Mouse (Mus musculus): Measurements from ENCODE around the gene Rps6ka5.

Gene Rps6ka5

DNA sequence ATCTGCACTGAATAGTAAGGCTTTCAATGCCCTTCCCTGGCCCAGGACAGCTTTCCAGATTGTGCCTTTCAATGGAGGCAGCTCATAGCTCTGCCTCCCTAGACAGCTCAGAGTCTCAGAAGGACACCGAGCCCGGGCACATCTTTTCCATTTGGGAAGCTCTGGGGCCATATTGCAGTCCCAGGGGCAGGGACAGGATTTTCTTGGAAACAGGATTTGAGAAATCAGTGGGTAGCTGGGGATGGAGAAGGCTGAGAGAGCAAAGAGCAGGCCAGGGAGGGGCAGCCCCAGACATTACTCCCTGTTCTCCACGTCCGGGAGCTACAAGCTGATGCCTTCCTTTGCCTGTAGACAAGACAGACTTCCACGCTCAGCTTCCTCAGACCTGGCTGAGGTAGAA is 197.1 kb downstream of the Rps6ka5 start:
- no peak for DNase-seq (ENCODE audit: low spot score in 2 of 2)

DNA sequence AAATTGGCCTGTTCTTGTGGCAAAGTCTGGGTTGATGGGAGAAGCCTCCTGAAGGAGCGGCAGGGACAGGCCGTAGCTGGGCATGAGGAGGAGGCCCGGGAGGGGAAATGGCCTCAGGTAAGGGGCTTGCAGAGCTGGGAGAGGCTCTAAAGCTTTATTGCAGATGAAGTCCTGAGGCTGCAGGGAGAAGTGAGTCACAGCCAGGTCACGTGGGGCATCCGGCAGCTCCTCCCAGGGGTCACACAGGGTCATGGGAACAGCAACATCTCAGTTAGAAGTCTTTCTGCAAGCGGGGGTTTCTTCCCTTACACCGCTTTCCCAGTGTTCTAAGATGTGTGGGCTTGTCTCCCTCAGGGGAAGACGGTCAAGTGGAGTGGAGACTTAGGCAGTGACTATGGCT is 197.6 kb downstream of the Rps6ka5 start:
- peak in 1 of 2 experiments; percentile 16 for DNase-seq (ENCODE audit: low spot score in 2 of 2)

DNA sequence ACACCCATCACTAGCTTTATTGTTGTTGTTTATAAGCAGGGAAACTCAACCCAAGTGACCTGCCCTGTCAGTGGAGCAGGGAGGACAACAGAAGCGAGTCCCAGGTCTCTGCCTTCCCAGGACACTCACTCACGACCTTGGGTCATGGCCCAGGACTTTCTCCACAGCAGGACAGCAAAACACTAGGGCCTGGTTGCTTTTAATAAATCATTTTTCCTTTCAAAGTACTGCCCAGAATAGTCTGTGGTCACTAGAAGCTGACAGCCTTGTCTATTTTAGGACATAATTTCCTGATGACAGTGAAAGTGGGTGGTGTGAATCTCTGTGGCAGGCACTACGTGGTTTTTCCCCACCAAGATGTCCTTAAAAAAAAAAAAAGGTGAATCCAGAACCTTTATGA is 198.5 kb downstream of the Rps6ka5 start:
- DNase-seq (ENCODE audit: low spot score in 2 of 2) = peak in 1 of 2 experiments; percentile 6

DNA sequence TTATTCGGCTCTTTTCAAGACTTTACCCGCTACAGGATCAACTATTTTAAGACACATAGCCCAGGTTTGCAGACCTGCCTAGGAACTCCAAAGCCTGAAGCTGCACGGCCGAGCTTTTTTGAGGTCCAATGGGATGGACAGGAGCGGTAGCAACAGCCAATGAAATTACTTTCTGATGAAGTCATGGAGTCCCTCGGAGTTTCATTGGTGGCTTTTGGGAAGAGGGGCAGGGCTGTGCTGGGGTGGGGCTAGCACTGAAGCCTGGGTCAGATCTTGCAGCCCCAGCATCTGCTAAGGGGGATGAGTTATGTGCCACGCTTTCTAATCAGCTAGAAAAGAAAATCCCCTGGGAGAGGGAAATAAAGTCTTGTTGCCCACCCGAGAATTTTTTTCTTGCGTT is 199.0 kb downstream of the Rps6ka5 start:
- peak; percentile 35 to 72 for DNase-seq (ENCODE audit: low spot score in 2 of 2)

DNA sequence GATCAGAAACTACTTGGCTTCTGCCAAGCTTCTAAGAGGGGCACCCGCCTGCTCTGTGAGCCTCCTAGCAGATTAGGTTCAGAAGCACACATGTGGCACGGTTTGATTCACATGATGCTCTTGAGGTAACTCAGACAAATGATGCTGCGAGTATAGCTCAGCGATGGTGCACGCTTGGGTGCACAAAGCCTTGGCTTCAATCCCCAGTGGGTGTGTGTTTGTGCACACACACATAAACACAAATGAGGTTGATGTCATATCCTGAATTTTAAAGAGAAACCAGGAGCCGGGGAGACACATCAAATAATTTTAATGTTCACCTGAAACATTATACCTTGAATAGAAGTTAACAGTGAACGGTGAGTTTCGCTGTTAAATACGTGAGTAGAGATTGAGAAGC is 199.5 kb downstream of the Rps6ka5 start:
- DNase-seq (ENCODE audit: low spot score in 2 of 2) = peak in 1 of 2 experiments; percentile 39

DNA sequence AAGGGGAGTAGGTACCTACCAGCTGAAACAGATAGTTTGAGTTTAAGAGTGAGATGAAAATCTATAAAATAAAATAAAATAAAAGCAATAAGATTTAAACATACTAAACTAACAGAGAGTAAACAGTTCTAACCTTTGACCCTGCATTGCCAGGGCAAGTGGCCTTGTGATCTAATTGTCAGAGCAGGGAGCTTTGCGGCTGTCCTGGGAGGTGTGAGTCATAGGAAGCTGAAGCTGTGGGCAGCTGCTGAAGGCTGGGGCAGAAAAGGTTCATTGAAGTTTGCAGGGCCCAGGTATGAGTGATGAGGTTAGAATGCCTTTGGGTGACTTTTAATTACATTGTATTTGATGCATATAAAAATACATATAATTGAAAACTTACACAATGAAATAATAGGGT is 200.8 kb downstream of the Rps6ka5 start:
- DNase-seq (ENCODE audit: low spot score in 2 of 2) = peak in 1 of 2 experiments; percentile 4

DNA sequence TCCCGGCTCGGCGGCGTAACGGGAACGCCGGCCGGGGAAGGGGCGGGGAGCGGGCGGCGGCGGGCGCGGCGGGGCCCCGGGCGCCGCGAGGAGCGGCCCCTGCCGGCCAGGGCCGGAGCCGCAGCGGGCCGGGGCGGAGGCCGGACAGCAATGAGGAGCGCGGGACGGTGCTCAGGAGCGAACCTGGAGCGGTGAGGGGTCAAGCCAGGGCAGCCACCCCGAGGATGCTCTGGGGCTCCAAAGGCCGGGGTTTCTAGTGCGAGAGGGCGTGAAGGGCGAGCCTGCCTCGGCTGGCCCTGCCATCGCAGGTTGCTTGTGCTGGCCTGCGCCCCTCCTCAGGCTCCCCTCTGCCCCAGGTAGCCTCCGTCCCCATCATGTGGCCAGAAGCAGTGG is 206.0 kb downstream of the Rps6ka5 start, which contains the start of gene Ttc7b:
Gene Ttc7b, minus strand, starts transcription at position 33 of the 393 bp plus-strand sequence.
- peak in 1 of 2 experiments; percentile 61 for DNase-seq (ENCODE audit: low spot score in 2 of 2)

DNA sequence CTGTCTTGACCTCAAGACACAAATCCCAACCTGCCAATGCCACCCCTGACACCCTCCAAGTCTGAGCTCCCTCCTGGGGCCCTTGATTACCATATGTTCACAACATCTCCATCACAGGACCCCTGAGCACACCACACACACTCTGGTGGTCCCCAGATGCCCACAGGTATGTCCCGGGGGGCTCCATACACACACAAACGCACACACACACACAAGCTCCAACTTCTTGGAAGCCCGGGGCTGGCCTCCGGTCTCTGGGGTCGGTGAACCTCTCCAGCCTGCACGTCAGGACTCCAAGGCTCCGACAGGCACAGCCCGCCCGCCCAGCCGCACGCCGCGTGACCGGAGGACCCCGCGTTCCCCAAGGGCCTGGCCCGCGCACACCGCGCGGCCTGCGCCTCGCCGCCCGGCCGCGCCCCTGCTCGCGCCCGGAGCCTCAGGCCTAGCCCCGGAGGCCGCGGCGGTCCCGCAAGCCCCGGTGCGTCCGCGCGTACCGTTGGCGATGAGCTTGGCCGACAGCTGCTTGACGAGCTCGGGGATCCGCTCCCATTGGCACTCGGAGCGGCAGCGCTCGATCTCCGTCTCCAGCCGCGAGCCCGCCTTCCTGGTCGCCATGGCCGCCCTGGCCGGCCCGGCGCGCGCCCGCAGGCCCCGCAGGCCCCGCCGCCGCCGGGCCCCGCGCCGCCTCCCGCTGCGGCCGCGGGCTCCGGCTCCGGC is 206.5 kb downstream of the Rps6ka5 start:
- DNase-seq (ENCODE audit: low spot score in 2 of 2) = peak in 1 of 2 experiments; percentile 62

DNA sequence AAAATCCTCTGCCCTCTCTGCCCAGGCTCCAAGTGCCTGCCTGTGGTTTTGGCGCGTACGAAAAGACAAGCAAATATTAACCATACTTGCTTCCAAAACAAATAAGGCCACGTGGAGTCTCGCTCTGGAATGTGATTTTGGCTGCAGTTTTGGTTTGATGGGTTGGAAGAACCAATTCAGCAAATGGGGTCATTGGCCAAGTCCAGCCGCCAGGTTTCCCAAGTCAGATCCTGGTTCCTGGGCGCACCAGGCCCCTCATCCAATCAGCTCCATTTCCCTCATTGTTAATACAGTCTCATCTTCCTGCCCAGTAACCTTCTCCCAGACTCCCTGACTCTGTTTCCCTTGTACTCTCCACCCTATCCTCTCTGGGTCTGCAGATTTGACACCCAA is 207.1 kb downstream of the Rps6ka5 start:
- no peak for DNase-seq (ENCODE audit: low spot score in 2 of 2)

DNA sequence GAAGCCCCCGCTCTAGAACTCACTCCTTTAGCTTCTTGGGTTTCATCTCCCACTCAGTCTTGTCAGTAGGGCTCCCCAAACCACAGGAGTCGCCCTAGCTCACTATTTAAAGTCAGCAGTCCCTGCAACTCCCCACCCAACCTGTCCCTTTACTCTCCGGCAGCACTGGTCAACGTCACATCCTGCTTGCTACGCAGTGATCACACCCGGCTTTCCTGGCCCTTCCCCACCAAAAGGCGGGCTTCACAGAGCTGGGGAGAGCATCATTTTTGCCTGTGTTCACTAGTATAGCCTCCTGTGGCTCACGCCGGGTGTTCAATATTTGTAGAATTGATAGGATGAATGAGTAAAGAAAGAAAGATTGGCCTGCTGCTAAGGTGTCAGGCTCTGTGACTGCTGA is 209.4 kb downstream of the Rps6ka5 start:
- no peak for DNase-seq (ENCODE audit: low spot score in 2 of 2)

DNA sequence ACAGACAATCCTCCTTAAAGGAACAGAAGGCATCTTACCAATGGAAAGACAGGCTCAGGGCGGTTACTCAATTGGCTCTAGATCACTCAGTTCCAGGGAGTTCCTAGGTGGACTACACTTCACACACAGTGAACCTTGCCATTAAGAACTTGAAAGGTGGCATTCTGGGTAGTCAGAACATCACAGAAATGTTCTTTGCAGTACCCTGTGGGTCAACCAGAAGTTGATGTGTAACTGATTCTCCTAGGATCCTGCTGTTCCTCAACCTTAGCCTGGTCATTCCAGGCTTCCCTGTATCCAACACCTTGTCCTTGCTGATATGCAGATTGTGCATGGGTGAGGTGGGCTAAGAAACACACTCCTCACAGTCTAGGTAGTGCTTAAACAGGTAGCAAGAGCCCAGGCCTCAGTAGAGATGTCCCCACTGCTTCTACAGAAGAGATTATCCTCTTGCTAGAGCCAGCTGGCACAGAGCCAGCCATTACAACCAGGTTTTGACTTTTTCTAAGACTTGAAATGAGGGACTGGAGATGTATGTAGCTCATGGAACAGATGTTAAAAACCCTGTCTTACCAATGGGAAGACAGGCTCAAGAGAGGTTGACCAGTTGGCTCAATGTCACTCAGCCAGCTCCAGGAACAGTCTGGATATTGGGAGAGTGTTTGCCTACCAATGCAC is 210.5 kb downstream of the Rps6ka5 start:
- no peak for DNase-seq (ENCODE audit: low spot score in 2 of 2)

DNA sequence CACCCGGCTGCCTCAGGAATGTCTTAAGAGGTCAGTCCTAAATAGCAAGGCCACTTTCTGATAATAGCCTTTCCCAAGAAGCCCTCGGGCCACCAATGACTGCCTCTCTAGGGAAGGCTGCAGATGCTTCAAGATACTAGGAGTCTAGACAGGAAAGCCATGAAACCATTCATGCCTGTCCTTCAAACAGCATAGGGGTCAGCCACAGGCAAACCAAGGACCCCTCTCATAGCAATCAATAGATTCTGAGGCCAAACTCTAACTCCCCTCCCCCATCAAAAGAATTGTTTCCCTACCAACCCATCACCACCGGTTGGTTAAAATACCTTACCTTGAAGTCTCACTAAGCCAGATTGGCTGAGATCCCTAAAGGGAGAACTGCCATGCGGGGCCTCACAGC is 211.3 kb downstream of the Rps6ka5 start:
- DNase-seq (ENCODE audit: low spot score in 2 of 2) = no peak

DNA sequence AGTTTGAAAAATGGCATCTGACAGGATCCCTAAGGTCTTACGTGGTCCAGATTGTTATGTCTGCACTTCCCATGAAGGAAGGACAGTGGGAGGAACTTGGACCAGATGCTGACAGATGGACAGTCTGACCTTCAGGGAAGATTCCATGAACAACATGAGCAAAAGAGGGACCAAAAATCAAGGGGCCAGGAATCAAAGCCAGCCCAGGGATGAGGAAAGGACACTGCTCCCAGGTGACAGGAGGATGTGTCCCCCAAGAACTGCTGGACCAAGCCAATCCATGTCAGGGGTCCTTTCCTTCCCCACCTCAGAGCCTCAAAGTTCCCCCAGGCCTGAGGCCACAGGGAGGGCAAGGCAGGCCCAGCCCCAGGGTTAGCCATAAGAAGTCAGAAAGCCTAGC is 212.2 kb downstream of the Rps6ka5 start:
- no peak for DNase-seq (ENCODE audit: low spot score in 2 of 2)

DNA sequence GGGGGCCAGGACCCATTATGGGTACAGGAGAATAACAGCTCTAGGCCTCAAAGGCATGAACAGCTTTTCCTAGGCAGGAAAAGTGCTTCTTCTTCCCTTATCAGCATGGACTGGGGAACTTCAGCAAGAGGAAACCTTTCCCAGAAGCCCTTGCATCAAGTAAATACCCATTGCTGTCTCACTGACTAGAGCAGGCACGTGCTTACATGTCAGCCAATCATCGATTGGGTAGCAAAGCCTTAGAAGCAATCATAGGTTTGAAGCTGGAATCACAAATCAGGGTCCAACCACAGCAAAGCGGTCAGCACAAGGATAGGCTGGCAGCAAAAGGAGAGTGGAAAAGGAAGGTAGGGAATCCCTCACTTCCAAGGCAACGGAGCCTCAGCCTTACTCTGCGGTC is 213.7 kb downstream of the Rps6ka5 start:
- no peak for DNase-seq (ENCODE audit: low spot score in 2 of 2)

DNA sequence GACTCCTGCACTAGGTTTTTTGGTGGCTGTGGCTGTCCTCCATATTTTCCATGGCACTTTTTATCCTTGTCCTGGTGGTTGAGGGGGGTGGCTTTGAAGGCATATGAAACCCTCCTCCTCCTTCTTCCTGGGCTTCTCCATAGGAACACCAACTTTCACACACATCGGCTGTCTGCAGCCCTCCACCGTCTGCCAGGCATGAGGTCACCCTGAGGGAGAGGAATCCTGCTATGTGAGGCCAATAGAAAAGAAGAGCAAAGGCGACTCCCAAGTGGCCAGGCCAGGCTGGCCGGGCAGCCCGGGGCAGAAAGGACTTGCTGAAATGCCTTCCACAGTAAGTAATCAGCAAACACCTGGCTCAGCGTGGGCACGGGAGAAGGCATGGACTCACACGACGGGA is 214.1 kb downstream of the Rps6ka5 start:
- DNase-seq (ENCODE audit: low spot score in 2 of 2) = no peak

DNA sequence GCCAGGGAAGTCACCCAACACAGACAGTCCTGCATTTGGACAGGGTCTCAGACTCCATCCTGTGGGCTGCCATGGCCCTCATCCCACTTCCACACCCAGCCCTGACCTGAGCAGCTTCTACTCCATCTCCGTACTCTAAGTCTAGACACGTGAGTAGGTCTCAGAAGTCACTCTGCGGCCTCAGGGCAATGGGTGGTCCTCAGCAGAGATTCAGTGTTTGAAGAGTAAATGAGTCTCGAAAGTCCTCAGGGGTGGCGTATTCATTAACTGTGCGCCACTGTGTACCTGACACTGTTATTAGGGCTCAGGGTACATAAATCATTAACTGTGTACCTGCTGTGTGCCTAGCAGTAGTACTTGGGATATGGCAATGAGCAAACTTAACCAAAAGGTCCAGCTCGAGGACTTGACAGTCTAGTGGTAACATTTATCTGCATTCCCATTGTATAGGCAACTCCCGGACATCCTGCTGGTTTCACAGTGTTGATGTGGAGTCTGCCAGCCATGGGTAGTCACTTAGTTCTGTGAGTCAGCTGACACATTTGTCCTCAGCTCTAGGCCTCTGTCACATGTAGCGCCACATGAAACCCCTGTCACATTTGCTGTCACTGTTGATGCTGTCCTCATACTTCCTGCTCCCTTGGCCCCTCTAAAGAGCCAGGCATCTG is 217.0 kb downstream of the Rps6ka5 start:
- no peak for DNase-seq (ENCODE audit: low spot score in 2 of 2)

DNA sequence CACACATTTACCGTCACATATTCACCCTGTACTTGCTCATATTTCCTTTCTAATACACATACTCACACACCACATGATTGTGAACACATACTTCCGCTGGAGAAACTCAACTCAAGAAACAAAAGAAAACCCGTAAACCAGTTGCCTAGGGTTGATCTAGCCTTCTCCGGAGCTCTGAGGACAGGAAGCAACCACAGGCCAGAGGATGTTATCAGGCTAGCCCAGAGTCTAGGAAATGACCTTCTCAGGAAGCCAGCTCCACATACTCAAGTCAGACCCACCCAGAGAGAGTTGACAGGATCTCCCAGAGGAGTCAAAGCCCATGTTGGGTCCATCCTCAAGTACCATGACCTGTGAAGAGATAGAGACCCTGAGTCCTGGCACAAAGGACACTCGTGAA is 218.1 kb downstream of the Rps6ka5 start:
- no peak for DNase-seq (ENCODE audit: low spot score in 2 of 2)

DNA sequence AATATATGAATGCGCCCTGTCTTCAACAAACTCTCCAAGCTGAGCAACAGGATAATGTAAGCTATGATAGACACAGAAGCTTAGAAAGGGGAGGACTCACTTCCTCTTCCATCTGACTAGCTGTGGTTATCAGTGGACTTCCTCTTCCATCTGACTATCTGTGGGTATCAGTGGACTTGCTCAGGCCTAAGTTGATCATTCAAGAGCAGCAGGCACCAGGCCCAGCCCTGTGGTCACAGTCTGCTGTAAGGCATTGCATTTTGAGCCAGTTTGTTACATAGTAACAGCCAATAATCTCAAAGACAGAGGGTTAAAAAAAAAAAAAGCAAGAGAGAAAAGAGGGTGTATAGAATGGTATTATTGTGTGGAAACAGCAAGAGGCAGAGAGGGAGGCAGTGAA is 221.3 kb downstream of the Rps6ka5 start:
- DNase-seq (ENCODE audit: low spot score in 2 of 2) = no peak

DNA sequence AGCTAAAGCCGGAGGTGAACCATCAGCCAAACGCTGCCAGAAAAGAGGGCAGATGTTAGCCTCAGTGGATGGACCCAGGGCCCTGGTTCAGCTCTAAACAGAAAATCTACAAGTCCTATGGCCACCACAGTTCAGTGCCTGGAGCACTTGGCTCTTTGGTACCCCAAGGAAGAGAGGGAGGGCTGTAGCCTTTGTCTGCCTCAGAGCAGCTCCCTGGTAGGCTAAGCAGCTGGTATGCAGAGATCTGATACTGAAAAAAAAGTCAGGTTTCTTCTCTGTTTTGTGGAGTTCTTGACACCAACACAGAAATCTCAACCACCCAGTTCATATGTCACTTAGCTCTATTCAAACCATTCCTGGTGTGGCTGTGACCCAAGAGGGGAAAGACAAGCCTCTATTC is 222.2 kb downstream of the Rps6ka5 start:
- no peak for DNase-seq (ENCODE audit: low spot score in 2 of 2)

DNA sequence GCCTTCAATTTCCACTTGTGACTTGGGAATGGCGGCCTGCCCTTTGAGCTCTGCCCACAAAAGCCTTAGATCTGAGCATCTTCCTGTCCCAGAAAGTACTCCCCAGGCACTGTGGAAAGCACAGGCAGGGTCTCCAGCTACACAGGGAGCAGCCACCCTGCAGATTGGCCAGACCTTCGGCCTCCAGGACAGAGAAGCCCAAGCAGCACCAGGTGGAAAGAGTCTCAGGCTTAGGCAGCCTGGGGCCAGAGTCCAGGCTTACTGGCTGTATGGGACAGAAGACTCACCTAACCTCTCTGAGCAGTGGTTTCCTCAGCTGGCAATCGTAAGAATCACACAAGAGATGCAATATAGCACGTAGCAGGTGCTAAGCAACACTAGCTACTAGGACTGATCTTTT is 223.1 kb downstream of the Rps6ka5 start:
- no peak for DNase-seq (ENCODE audit: low spot score in 2 of 2)

DNA sequence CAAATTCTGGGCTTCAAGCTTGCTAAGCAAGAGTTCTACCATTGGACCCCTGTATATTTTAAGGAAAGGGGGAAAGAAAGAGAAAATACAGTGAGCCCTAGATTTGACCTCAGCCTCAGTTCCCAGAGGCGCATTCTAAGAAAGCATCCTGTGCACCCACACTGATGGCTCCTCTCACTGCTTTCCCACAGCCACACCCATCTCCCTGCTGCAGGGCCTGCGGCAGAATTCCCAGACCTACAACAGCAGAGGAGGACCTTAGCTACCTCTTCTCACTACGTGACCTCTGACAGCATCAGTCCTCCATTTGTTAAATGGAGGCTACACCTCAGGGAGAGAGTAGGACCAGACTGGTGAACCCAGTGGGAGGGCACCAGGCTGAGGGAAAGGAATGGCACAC is 224.2 kb downstream of the Rps6ka5 start:
- no peak for DNase-seq (ENCODE audit: low spot score in 2 of 2)

DNA sequence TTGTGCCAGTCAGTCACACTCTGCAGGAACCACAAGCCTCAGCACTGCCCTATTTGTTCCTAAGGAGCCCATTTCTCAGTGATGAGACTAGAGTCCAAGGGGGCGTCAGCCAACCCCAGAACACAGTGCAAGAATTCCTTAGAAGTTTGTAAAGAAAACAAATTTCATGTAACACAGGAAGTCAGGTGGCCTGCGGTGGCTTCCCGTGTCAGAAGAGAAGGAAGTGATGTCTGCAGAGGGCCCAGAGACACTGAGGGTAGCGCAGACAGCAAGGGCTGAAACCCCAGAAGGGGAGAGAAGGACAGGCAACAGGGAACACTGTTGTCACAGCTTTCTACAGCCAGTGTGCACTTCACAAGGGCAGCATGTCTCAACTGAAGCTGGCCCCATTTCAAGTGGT is 225.5 kb downstream of the Rps6ka5 start:
- DNase-seq (ENCODE audit: low spot score in 2 of 2) = no peak

DNA sequence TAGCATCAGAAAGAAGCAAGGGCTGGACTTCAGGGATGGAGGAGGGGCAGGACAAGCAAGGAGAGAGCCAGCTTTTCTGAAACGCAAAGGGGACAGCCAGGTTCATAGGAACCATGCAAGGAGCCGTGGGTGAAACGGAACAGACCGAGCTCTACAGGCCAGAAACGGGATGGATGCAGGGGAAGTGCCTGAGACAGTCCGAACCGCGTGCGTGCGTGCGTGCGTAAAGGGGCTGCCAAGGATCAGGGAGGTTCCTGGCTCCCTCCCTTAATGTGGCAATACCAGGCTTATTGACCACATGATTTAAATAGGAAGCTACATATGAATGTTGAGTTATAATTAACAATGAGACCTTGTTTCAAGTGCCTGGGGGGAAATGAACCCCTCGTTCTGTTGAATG is 227.3 kb downstream of the Rps6ka5 start:
- DNase-seq (ENCODE audit: low spot score in 2 of 2) = no peak
